Mouse (Mus musculus): Measurements from ENCODE around the gene Sipa1l3. TPM values are rescaled to one million over a fixed set of nuclear protein-coding genes. Genes with fewer than 3 reads are reported as not detected.

Sipa1l3 gene
- polyA plus RNA-seq, 1 experiment: 30.3 TPM

DNA sequence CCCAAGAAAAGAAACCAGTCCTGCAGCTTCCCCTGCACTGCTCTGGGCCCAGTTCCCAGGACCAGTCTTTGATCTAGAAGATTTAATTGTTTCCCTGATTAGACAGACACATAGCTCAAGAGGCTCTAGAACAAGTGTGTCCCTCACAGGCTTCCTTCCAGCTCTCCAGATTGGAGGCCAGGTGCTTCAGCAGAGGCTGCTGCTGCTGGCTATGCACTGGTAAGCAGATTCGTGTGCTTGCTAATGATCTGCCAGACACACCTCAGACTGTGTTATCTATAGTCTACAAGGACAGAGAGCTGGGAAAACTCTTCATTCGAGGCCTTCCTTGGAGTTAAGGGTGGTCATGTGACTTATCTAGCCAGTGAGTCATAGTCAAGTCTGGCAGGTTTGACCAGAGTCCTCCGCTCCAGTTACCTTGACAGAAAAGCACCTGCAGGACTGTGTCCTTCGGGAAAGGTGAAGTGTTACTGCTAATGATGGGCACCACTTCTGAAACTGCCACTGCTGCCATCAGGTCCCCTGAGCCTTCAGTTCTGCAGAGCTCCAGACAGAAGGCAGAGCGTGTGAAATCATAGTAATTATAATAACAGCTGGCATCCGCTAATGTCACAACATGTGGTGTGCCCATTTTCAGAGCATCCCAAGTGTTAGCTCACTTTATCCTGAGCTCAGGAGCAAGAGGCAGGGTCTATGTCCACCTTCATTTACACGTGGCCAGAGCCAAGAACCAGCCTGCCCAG, 48.7 kb downstream of the Sipa1l3 start:
- Histone ChIP-seq H3K27ac (ENCODE audit: insufficient read depth, low read length) (no peak overlapping the region), H3K4me1 (ENCODE audit: control insufficient read depth, insufficient read depth, insufficient read length) (no peaks in the 10 kb centered on the region; the same call in 1 of the 2 replicates), H3K36me3 (ENCODE audit: control insufficient read depth, insufficient read depth, low read length) (no peaks in the 10 kb centered on the region), H3K4me3 (ENCODE audit: extremely low read depth, insufficient read depth, insufficient read length) (no peak overlapping the region), H3K27me3 (ENCODE audit: control insufficient read depth, insufficient read depth, low read length) (no peaks in the 10 kb centered on the region)
- 77% methylated on average over 7 of the region's 7 CpGs for WGBS
- DNase-seq (ENCODE audit: low read depth in 1 of 2, low spot score in 2 of 2): no peak
- TF ChIP-seq POLR2A (IDR thresholded peaks at IDR 0.05; ENCODE audit: low read depth, low read length) (no peak), CTCF (IDR thresholded peaks at IDR 0.05; ENCODE audit: extremely low read depth, insufficient read depth, insufficient read length, insufficient replicate concordance) (no peak)

DNA sequence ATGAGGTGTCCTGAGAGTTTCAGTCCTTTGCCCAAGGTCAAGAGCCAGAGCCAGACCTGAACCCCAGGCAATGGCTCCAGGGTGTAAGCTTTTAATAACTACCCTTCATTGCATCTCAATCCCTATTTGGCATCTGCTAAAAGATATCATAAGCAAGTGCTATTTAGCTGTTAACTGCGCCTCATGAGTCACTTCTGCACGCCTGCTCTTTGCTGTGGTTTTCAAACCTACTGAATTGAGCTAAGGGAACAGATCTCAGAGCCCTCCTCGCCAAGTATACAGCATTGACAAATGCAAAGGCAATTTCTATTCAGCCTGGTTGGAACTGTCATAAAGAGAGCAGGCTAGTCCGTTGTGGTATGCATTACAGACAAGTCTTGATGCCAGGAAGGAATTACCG, 49.8 kb downstream of the Sipa1l3 start:
- H3K4me1 ChIP-seq (ENCODE audit: control insufficient read depth, insufficient read depth, insufficient read length): no peaks in the 10 kb centered on the region; the same call in 1 of the 2 replicates
- WGBS: 83% methylated on average over 5 of the region's 5 CpGs
- H3K27ac ChIP-seq (ENCODE audit: insufficient read depth, low read length): no peak overlapping the region
- no peak for DNase-seq (ENCODE audit: low read depth in 1 of 2, low spot score in 2 of 2)
- TF ChIP-seq POLR2A (IDR thresholded peaks at IDR 0.05; ENCODE audit: low read depth, low read length) (no peak), CTCF (IDR thresholded peaks at IDR 0.05; ENCODE audit: extremely low read depth, insufficient read depth, insufficient read length, insufficient replicate concordance) (no peak)
- H3K27me3 ChIP-seq (ENCODE audit: control insufficient read depth, insufficient read depth, low read length): no peaks in the 10 kb centered on the region
- H3K4me3 ChIP-seq (ENCODE audit: extremely low read depth, insufficient read depth, insufficient read length): no peak overlapping the region
- no peaks in the 10 kb centered on the region for H3K36me3 ChIP-seq (ENCODE audit: control insufficient read depth, insufficient read depth, low read length)

DNA sequence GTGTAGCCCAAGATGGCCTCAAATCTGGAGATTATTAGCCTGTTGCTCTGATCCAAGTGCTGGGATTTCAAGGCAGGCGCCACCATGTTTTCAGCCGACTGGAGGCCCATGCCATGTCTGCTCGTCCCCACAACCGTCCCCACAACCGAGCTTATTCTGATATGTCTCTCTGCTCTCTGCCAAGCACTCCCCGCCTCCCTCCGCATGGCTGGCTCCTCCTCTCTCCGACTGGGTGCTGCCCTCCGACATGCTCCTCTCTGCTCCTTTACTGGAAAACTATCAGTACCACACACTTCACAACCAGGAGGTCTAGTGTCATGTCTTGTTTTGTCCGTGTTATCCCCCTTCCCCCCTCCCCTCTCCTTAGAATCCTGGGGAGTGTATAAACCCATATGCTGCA, 51.9 kb downstream of the Sipa1l3 start:
- H3K4me3 ChIP-seq (ENCODE audit: extremely low read depth, insufficient read depth, insufficient read length): no peak overlapping the region
- no peak overlapping the region for H3K27ac ChIP-seq (ENCODE audit: insufficient read depth, low read length)
- H3K4me1 ChIP-seq (ENCODE audit: control insufficient read depth, insufficient read depth, insufficient read length): no peaks in the 10 kb centered on the region; the same call in 1 of the 2 replicates
- no peaks in the 10 kb centered on the region for H3K36me3 ChIP-seq (ENCODE audit: control insufficient read depth, insufficient read depth, low read length)
- DNase-seq (ENCODE audit: low read depth in 1 of 2, low spot score in 2 of 2): no peak
- TF ChIP-seq POLR2A (IDR thresholded peaks at IDR 0.05; ENCODE audit: low read depth, low read length) (no peak), CTCF (IDR thresholded peaks at IDR 0.05; ENCODE audit: extremely low read depth, insufficient read depth, insufficient read length, insufficient replicate concordance) (no peak)
- WGBS: 89% methylated on average over 10 of the region's 10 CpGs
- no peaks in the 10 kb centered on the region for H3K27me3 ChIP-seq (ENCODE audit: control insufficient read depth, insufficient read depth, low read length)

DNA sequence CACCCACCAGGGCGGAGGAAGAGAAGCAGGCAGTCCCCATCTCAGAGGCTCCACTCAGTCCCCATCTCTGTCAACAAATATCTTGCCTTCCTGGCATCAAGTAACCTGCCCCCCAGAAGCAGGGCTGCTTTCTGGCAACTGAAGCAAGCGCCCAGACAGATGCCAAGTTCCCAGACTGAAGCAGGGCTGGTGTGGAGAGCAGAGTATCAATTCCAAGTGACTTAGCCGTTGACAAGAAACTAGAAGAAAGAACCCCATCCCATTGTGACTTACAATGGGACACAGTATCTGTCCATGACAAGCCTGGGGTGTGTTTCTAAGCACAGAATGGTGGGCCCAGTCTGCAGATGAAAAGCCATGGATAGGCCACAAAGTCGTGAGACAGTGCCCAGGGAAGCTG, 52.7 kb downstream of the Sipa1l3 start:
- 89% methylated on average over 4 of the region's 4 CpGs for WGBS
- Histone ChIP-seq H3K4me3 (ENCODE audit: extremely low read depth, insufficient read depth, insufficient read length) (no peak overlapping the region), H3K27ac (ENCODE audit: insufficient read depth, low read length) (no peak overlapping the region), H3K4me1 (ENCODE audit: control insufficient read depth, insufficient read depth, insufficient read length) (no peaks in the 10 kb centered on the region), H3K27me3 (ENCODE audit: control insufficient read depth, insufficient read depth, low read length) (no peaks in the 10 kb centered on the region), H3K36me3 (ENCODE audit: control insufficient read depth, insufficient read depth, low read length) (no peaks in the 10 kb centered on the region)
- DNase-seq (ENCODE audit: low read depth in 1 of 2, low spot score in 2 of 2): no peak
- TF ChIP-seq POLR2A (IDR thresholded peaks at IDR 0.05; ENCODE audit: low read depth, low read length) (no peak), CTCF (IDR thresholded peaks at IDR 0.05; ENCODE audit: extremely low read depth, insufficient read depth, insufficient read length, insufficient replicate concordance) (no peak)

DNA sequence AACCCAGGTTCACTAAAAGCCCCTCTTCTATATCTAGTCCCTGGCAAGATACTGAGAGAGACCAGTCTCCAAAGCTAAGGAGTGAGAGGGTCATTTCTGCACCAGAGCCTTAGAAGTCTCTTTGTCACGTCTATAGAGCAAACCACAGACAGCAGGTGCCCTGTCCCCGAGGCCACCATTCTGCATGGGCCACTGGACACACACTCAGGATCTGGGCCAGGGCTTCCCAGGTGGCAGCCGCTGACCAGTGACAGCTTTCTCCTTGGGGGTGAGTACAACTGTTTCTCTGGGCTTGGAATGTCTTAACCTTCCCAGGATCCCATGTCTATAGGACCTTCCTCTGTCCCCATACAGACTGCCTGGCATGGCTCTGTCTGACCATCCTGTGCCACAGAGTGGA, 55.6 kb downstream of the Sipa1l3 start:
- TF ChIP-seq POLR2A (IDR thresholded peaks at IDR 0.05; ENCODE audit: low read depth, low read length) (no peak), CTCF (IDR thresholded peaks at IDR 0.05; ENCODE audit: extremely low read depth, insufficient read depth, insufficient read length, insufficient replicate concordance) (no peak)
- Histone ChIP-seq H3K27ac (ENCODE audit: insufficient read depth, low read length) (no peak overlapping the region), H3K36me3 (ENCODE audit: control insufficient read depth, insufficient read depth, low read length) (no peaks in the 10 kb centered on the region), H3K27me3 (ENCODE audit: control insufficient read depth, insufficient read depth, low read length) (no peaks in the 10 kb centered on the region), H3K4me1 (ENCODE audit: control insufficient read depth, insufficient read depth, insufficient read length) (no peaks in the 10 kb centered on the region), H3K4me3 (ENCODE audit: extremely low read depth, insufficient read depth, insufficient read length) (no peak overlapping the region)
- DNase-seq (ENCODE audit: low read depth in 1 of 2, low spot score in 2 of 2): no peak
- 60% methylated on average over 3 of the region's 3 CpGs for WGBS

DNA sequence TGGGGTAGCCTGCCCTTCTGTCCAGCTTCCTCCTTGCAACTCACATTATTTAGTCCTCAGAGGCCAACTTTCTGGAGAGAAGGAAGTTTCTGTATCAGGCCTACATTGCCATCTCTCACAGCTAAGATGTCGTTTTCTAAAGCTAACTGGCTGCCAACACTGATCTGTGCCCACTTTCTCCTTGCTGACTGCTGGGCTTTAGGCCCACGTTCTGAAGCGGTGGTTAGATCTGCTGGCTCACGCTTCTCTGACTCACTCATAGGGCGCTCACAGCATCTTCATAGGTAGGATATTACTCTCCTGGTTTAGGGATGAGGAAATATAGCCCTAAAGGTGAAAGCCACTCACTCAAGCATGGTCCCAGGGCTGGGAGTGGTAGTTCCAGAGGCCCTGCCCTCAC, 56.3 kb downstream of the Sipa1l3 start:
- WGBS: 74% methylated on average over 5 of the region's 5 CpGs
- no peak for DNase-seq (ENCODE audit: low read depth in 1 of 2, low spot score in 2 of 2)
- Histone ChIP-seq H3K4me3 (ENCODE audit: extremely low read depth, insufficient read depth, insufficient read length) (no peak overlapping the region), H3K36me3 (ENCODE audit: control insufficient read depth, insufficient read depth, low read length) (no peaks in the 10 kb centered on the region), H3K27me3 (ENCODE audit: control insufficient read depth, insufficient read depth, low read length) (no peaks in the 10 kb centered on the region), H3K27ac (ENCODE audit: insufficient read depth, low read length) (no peak overlapping the region), H3K4me1 (ENCODE audit: control insufficient read depth, insufficient read depth, insufficient read length) (no peaks in the 10 kb centered on the region)
- TF ChIP-seq CTCF (IDR thresholded peaks at IDR 0.05; ENCODE audit: extremely low read depth, insufficient read depth, insufficient read length, insufficient replicate concordance): no peak
- TF ChIP-seq POLR2A (IDR thresholded peaks at IDR 0.05; ENCODE audit: low read depth, low read length): no peak

DNA sequence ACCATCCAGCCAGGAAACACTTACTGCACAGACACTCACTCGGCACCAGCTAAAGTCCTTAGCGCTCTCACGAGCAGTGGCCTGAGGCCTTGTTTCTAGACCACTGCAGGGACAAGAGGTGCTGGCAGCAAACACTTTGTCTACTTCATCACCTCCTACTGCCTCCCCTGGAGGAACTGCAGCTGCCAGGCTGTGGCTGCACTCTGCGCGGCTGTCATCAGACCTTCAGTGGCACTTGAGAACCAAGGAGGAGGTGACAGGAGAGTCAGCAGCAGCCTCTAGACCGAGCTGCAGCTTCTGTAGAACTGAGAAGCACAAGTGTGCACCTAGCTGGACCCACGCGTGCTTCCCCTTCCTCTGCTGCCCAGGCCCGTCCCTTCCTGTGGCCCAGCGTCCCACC, 56.9 kb downstream of the Sipa1l3 start:
- H3K36me3 ChIP-seq (ENCODE audit: control insufficient read depth, insufficient read depth, low read length): no peaks in the 10 kb centered on the region
- no peaks in the 10 kb centered on the region for H3K4me1 ChIP-seq (ENCODE audit: control insufficient read depth, insufficient read depth, insufficient read length)
- H3K27ac ChIP-seq (ENCODE audit: insufficient read depth, low read length): no peak overlapping the region
- no peak for DNase-seq (ENCODE audit: low read depth in 1 of 2, low spot score in 2 of 2)
- H3K4me3 ChIP-seq (ENCODE audit: extremely low read depth, insufficient read depth, insufficient read length): no peak overlapping the region
- no peaks in the 10 kb centered on the region for H3K27me3 ChIP-seq (ENCODE audit: control insufficient read depth, insufficient read depth, low read length)
- TF ChIP-seq POLR2A (IDR thresholded peaks at IDR 0.05; ENCODE audit: low read depth, low read length): no peak
- TF ChIP-seq CTCF (IDR thresholded peaks at IDR 0.05; ENCODE audit: extremely low read depth, insufficient read depth, insufficient read length, insufficient replicate concordance): no peak
- 57% methylated on average over 10 of the region's 10 CpGs for WGBS

Measured in spleen, adult 2 months (tissue).